Comparison of ENCODE assay signal across 10 mouse cellular contexts in genomic region chr1:186482177-186482576, GRCm38 (mm10).
DNase-seq lines count a peak whose midpoint lies in the region; ATAC-seq lines count a peak whose summit lies in the region.
"Had no signal": no experiment of that assay in that cellular context is flagged by ENCODE, and none has a peak within 500 bp of the region (broad histone marks: within the 10 kb centered on the region; RNA-seq: fewer than 3 reads in every experiment).

No protein-coding gene starts in this region.

- H3K9ac ChIP-seq in heart, embryonic 13.5 days, result no peak overlapping the region
- H3K9ac ChIP-seq in heart, embryonic 12.5 days, result no peak overlapping the region
- H3K9ac ChIP-seq: hindbrain, embryonic 14.5 days had no signal

- no peaks in the 10 kb centered on the region for H3K27me3 ChIP-seq in heart, embryonic 13.5 days (replicated peaks)
- no peaks in the 10 kb centered on the region for H3K27me3 ChIP-seq in heart, embryonic 12.5 days (replicated peaks)

- DNase-seq in NIH3T3 (ENCODE audit: low read depth), result peak; percentile 71
- peak; percentile 59 for DNase-seq in embryo, embryonic 11 days
- peak; percentile 68 for DNase-seq in lung, postnatal 10 days
- no peak for DNase-seq in thymus, adult 18-20 months
- no peak for DNase-seq in layer of hippocampus, adult 8-10 months (ENCODE audit: low spot score in 2 of 2)
- DNase-seq: left cerebral cortex, postnatal 4 days; right cerebral cortex, postnatal 14 days had no signal

- no peak for ATAC-seq in heart, embryonic 13.5 days (ENCODE audit: extremely low read depth, insufficient number of reproducible peaks, low FRiP score, low TSS enrichment)
- ATAC-seq in heart, embryonic 12.5 days (ENCODE audit: insufficient number of reproducible peaks, low FRiP score), result no peak

- H3K4me3 ChIP-seq in heart, embryonic 13.5 days, result no peak overlapping the region
- no peak overlapping the region for H3K4me3 ChIP-seq in heart, embryonic 12.5 days

- no peak overlapping the region for H3K4me2 ChIP-seq in heart, embryonic 13.5 days
- no peak overlapping the region for H3K4me2 ChIP-seq in heart, embryonic 12.5 days
- H3K4me2 ChIP-seq: hindbrain, embryonic 14.5 days had no signal

- H3K27ac ChIP-seq in heart, embryonic 13.5 days (replicated peaks), result 0 out of 2 replicates have a peak overlapping the region, but pooled peaks have one; percentile 20
- H3K27ac ChIP-seq in heart, embryonic 12.5 days (ENCODE audit: poor library complexity, severe bottlenecking), result no peak overlapping the region
- H3K27ac ChIP-seq: hindbrain, embryonic 14.5 days had no signal

- H3K36me3 ChIP-seq in heart, embryonic 13.5 days, result no peaks in the 10 kb centered on the region
- H3K36me3 ChIP-seq in heart, embryonic 12.5 days, result no peaks in the 10 kb centered on the region

- peaks cover 21% of the 10 kb centered on the region for H3K4me1 ChIP-seq in heart, embryonic 13.5 days
- H3K4me1 ChIP-seq in heart, embryonic 12.5 days (replicated peaks), result no peaks in the 10 kb centered on the region

- WGBS in heart, embryonic 13.5 days, result 58% methylated on average over 8 of the region's 8 CpGs
- WGBS in heart, embryonic 12.5 days, result 64% methylated on average over 8 of the region's 8 CpGs

- no peaks in the 10 kb centered on the region for H3K9me3 ChIP-seq in heart, embryonic 13.5 days
- H3K9me3 ChIP-seq in heart, embryonic 12.5 days (replicated peaks), result no peaks in the 10 kb centered on the region

Comparison
In these comparisons a context has a peak if more than half of its experiments do, and no peak if none do; other contexts are left out.
1. DNase-seq: peak in NIH3T3 (single experiment), embryo, embryonic 11 days (single experiment) and lung, postnatal 10 days (single experiment); none in thymus, adult 18-20 months (0 of 2) and layer of hippocampus, adult 8-10 months (0 of 2).